Mouse (Mus musculus) C2C12 (cell line): ENCODE results near the gene Bri3bp.

Experiments
- CEBPB ChIP-seq: IDR thresholded peaks from one replicate; pipeline ENCODE4 v1.6.1; 2011; ENCODE audit warnings: low read depth, mild to moderate bottlenecking, control low read depth, moderate library complexity
- CTCF ChIP-seq: IDR thresholded peaks from one replicate; pipeline ENCODE4 v1.5.1; 2011; ENCODE audit not compliant: control insufficient read depth, insufficient read depth, insufficient read length
- FOSL1 ChIP-seq: IDR thresholded peaks from one replicate; pipeline ENCODE4 v1.8.0; 2011; ENCODE audit warnings: mild to moderate bottlenecking, low read length; ENCODE audit not compliant: poor library complexity, insufficient read depth, severe bottlenecking
- MAX ChIP-seq: IDR thresholded peaks from one replicate; pipeline ENCODE4 v1.6.1; 2011; ENCODE audit warnings: mild to moderate bottlenecking, control low read depth
- MYOD1 ChIP-seq: IDR thresholded peaks from one replicate; pipeline ENCODE4 v1.6.1; 2011; ENCODE audit warnings: low read depth; ENCODE audit not compliant: control insufficient read depth, insufficient read length
- MYOG ChIP-seq: IDR thresholded peaks from one replicate; pipeline ENCODE4 v1.6.1; 2011; ENCODE audit not compliant: control insufficient read depth, insufficient read length; ENCODE audit errors: extremely low read depth
- USF1 ChIP-seq: IDR thresholded peaks from one replicate; pipeline ENCODE4 v1.6.1; 2011; ENCODE audit warnings: low read depth, mild to moderate bottlenecking, control low read depth, moderate library complexity

- TF ChIP-seq CTCF (no peak), MAX (no peak), CEBPB (no peak), USF1 (no peak), MYOG (no peak), MYOD1 (no peak), FOSL1 (no peak)
Observed at GRCm38 (mm10) chr5:125419124-125419523, 22.2 kb upstream of the Bri3bp start.
